Mouse (Mus musculus): Measurements from ENCODE around the gene Lgals9.

DNA sequence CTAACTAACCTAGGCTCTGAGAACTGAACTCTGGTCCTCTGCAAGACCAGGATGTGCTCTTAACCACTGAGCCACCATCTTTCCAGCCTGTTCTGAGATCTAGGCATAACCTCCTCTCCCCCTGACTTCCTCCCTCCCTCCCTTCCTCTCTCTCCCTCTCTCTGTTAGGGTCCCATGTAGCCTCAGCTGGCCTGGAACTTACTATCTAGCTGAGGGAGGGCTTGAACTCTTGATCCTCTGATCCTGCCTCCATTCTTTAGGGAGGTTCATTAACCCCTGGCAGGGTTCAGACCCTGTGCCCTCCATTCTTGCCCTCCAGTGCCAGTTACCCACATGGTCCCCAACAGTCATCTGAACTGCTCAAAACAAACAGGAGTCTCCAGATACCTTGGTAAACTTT is 28.3 kb upstream of the Lgals9 start:
- TF ChIP-seq EP300 (IDR thresholded peaks at IDR 0.05; ENCODE audit: insufficient read depth, low read depth, low read length) (no peak), CTCF (IDR thresholded peaks at IDR 0.05; ENCODE audit: low read depth, low read length) (no peak), POLR2A (IDR thresholded peaks at IDR 0.05; ENCODE audit: insufficient read depth, low read length) (no peak)

All from ES-Bruce4 (cell line).